Mouse (Mus musculus) WW6 (cell line): ENCODE data around the gene Arhgap1.

Source experiments
- DNase-seq: peaks from one replicate; pipeline ENCODE4 v3.0.0-alpha.2; 2013; ENCODE audit warnings: low read depth, low spot score

The Arhgap1 gene

DNA sequence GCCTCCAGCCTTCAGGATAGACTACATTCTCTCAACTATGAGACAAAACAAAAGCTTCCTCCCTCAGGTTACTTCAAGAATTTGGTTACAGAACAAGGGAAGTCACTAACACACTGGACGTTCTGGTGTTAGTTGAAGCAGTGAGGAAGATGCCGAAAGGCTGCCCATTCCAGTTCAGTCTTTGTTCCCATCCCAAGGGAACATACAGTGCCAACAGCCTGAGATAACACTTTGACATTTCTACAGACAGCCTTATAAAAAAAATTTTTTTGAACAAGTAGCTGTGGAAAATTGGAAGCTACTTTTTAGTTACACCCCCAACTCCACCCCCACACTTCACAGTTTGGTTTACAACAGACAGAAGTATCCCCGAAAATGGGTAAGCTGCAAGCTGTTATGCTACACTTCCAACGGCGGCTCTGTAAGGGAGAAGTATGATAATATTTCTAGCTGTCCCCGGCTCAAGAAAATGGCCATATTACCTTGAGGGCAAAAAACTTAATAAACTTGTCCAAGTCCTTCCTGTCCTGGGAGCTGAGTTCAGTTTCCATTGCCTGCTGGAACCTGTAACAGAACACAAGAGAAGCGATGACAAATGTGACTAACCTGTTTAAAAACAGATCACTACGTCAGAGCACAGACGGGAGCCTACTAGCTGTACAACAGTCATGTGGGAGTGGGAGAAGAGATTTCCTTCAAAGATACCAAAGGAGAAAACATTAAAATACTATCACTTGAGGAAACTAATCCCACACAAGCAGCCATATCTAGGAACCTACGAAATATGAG, 46.0 kb downstream of the Arhgap1 start:
- no peak for DNase-seq

DNA sequence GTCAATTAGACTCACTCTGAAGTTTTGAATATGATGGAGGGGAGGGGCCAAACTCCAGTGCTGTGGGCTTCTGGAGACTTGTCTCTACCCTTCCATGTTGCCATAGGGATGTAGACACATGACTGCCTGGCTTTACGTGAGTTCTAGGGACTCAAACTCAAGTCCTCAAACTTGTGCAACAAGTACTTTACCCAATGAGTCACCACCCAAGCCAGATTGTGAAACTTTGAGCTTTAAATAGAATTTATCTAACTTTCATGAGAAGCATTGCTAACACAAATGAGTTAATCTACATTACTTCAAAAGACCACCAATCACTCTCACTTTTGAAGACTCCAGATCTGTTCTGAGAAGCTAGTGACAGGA, 46.5 kb downstream of the Arhgap1 start:
- DNase-seq = no peak

DNA sequence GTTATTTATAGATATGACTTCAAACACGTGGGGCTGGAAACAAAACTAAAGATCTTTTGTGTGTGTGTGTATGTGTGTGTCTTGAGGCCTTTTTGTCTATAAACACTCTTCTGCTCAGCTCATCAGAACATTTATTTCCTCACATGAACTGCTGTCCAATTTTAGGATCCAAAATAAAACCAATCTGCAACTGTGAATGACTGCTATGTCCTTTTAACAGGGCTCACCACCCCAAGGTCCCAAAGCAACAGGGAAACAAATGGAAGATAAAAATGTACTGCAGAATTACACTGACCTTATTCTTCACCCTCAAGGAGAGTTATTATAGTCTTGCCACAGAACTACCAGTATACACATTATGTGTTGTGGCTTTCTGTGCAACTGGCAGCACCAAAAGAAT, 49.6 kb downstream of the Arhgap1 start:
- DNase-seq = no peak

DNA sequence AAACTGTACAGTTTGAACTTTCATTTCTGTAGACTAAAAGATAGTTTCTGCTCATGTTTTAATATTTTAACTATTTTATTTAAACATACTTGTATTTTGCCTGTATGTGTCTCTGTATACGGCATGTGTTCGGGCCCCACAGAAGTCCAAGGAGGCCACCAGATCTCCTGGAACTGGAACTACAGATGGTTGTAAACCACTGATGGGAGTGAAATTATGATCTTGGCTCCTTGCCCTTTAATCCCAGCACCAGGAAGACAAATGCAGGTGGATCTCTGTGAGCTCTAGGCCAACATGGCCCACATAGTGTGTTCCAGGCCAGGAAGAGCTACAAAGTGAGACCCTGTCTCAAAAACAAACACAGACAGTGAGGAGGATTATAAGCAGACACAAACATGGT, 51.7 kb downstream of the Arhgap1 start:
- no peak for DNase-seq

- no peak for DNase-seq
Observed at GRCm38 (mm10) chr2:91705736-91706135, 56.1 kb downstream of the Arhgap1 start.

DNA sequence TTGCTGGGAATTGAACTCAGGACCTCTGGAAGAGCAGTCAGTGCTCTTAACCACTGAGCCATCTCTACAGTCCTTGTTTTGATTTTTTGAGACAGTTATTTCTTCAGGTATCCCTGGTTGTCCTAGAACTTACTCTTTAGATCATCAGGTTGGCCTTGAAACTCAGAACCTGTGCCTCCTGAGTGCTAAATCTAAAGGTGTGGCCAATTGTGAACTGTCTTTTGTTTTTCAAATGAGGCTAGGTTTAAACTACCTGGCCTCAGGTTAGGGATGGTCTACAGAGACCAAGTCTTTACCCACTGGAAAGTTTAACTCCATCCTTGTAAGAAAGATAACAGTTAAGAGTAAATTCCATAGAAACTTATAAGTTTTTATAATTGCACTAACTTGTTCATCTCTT, 56.8 kb downstream of the Arhgap1 start:
- DNase-seq = no peak

GRCm38 (mm10) chr2:91708361-91708760, 58.7 kb downstream of the Arhgap1 start:
- DNase-seq = no peak

GRCm38 (mm10) chr2:91710272-91711234, 60.9 kb downstream of the Arhgap1 start, which contains the start of the genes Atg13 and Harbi1:
Atg13 (minus strand) TSS chr2:91710576.
Harbi1 (plus strand) TSS chr2:91710852.
- peak; percentile 71 for DNase-seq

GRCm38 (mm10) chr2:91711256-91711925, 61.7 kb downstream of the Arhgap1 start:
- no peak for DNase-seq

GRCm38 (mm10) chr2:91714921-91715320, 65.3 kb downstream of the Arhgap1 start:
- no peak for DNase-seq

DNA sequence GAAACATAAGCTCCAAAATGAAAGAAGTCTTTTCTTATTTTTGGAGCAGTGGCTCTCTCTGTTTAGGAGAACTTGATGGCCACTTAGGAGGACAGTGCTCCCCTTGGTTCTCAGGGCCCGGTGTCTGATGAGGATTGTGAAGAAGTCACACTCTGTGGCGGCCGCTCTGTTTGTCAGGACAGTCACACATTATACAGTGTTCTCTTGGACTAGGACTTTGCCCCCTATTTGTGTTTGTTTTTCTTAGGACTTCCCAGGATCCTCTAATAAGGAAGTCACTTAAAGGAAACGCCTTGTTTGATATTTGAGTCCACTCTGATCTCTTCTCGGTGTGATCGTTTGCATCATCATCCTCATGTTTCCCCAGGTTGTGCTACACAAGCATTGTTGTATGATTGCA, 68.6 kb downstream of the Arhgap1 start:
- no peak for DNase-seq
